Mouse (Mus musculus) stomach, postnatal 0 days (tissue): Measurements from ENCODE around the gene Nrbp1.

Experiments used
- CTCF ChIP-seq: IDR thresholded peaks from 2 replicates; pipeline ENCODE4 v1.5.1; 2016; ENCODE audit warnings: antibody characterized with exemption, low read depth, mild to moderate bottlenecking, moderate library complexity
- EP300 ChIP-seq: optimal IDR thresholded peaks from 2 replicates; pipeline ENCODE3; 2016; ENCODE audit warnings: antibody characterized with exemption

GRCm38 (mm10) chr5:31295606-31296141, 55.0 kb downstream of the Nrbp1 start, which contains the start of gene Fndc4:
- TF ChIP-seq CTCF (no peak), EP300 (no peak)
